Mouse (Mus musculus): ENCODE data around the gene Elane. TPM values are rescaled to one million over a fixed set of nuclear protein-coding genes. Genes with fewer than 3 reads are reported as not detected.

Elane gene
- not detected for total RNA-seq (2021)
- long read RNA-seq, experiment 1 = 0 reads
- long read RNA-seq, experiment 2 = 0 reads

DNA sequence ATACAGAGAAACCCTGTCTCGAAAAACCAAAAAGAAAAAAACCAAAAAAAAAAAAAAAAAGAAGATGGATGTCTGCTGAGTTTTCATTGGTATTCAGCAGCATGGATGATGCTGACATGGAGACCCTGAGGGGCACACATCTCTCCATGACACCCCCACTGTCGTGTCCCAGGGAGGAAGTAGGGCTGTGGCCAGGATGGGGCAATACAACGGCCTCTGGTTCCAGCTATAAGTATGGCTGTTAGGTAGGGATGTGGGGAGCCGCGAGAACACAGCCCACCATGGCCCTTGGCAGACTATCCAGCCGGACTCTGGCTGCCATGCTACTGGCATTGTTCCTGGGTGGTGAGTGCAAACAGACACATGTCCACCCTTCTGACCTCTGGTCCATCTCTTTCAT lies at the start of gene Elane:
Gene Elane (plus strand): TSS at position 194 of the 400 bp plus-strand sequence.
- no peak for DNase-seq (ENCODE audit: extremely low spot score in 1 of 2, low spot score in 2 of 2)
- Histone ChIP-seq H3K27ac (no peak within 1 kb of the TSS), H3K4me3 (no peak within 1 kb of the TSS)
- intact Hi-C loops (cut with DNase I) = no loop called here
- no peak for TF ChIP-seq CTCF (IDR thresholded peaks at IDR 0.05)

DNA sequence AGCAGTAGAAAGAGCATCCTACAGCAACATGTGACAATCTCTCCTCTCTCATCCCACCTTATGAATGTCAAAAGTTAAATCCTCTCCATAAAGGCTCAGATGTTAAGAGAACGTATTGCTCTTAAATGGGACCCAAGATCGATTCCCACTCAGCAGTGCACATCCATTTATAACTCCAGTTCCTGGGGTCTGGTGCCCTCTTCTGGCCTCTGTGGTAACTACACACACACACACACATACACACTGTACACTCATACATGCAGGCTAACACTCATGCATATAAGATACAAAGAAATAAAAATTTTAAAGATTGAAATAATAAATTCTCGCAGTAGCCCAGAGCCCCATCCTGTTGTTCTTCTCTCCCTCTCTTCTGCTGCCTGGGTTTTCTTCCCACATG lies 49.1 kb upstream of the Elane start:
- intact Hi-C loops (cut with DNase I) = no loop called here
- no peak overlapping the region for H3K4me3 ChIP-seq
- peak; percentile 24 for TF ChIP-seq CTCF (IDR thresholded peaks at IDR 0.05)
- DNase-seq (ENCODE audit: extremely low spot score in 1 of 2, low spot score in 2 of 2) = no peak
- no peak overlapping the region for H3K27ac ChIP-seq

DNA sequence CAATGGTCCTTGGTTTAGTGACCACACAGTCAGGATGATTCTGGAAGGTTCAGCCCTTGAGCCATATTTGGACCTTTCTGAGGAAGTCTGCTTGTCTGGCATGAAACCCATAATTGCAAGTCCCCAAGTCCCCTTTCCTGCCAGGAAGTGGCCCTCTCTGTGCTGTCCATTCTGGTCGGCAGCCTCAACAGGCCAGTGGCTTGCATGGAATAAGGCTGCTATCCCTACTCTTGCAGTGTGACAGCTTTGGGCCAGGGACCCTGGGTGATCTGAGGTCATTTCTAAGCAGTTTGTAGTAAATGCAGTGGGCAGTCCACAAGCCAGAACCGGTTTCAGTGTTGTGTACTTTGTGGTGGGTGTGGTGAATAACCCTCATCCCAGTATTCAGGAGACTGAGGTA lies 47.9 kb upstream of the Elane start:
- TF ChIP-seq CTCF (IDR thresholded peaks at IDR 0.05) = no peak
- H3K27ac ChIP-seq = no peak overlapping the region
- intact Hi-C loops (cut with DNase I) = no loop called here
- DNase-seq (ENCODE audit: extremely low spot score in 1 of 2, low spot score in 2 of 2) = no peak
- H3K4me3 ChIP-seq = no peak overlapping the region

DNA sequence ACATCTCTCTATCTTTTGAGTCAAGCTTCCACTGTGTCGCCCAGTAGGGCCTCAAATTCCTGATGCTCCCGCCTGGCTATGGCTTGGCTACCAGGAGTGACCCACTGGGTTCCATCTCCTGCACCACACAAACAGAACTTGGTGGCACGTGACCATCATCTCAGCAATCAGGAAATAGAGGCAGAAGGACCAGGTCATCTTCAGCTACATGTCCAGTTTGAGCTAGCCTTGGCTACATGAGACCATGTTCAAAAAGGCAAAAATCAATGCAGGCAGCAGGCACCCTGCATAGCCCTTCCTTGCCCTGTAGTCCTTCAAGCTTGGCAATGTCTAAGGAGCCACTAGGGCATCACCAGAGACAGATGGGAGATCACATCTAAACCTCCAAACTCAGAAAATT lies 46.0 kb upstream of the Elane start:
- H3K27ac ChIP-seq = peak overlapping the region; percentile 69
- no peak for DNase-seq (ENCODE audit: extremely low spot score in 1 of 2, low spot score in 2 of 2)
- intact Hi-C loops (cut with DNase I) = no loop called here
- no peak overlapping the region for H3K4me3 ChIP-seq
- no peak for TF ChIP-seq CTCF (IDR thresholded peaks at IDR 0.05)

DNA sequence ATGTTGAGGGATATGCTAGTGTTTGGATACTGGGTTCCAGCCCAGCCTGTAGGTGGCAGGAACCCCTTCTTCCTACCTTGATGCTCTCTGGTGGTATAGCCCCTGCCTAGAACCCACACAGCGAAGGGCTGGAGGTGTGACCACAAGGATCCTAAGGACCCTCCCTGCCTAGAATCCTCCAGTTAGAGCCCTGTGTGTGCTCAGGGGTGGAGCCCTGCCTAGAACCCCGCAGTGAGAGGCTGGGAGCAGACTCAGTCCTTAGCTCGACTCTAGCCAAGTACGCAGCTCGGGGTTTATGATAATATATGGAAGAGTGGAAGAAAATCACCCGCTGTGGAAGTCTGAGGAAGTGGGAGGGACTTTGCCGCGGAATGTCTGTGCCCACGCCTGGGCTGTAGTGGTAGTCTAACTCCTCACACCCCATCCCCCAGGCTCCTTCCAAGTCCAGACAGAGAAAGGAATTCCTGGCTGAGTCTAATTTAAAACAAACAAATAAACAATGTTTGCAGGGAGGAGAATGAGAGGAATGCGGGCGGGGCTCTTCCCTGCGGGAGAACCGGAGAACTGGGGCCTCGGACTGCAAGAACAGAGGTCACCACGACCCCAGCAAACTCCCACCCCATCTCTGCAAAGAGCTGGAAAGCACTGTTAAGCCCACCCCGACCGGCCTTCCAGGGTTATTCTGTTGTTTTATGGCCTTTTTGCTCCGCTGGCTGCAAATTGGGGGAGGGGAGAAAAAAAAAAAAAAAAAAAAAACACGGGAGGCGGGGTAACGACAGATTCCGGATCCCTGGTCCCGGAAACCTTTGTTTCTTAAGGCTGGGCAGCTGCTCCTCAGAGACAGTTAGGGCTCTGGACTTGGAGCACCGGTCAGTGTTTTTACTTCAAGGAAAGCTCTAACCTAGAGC lies 45.1 kb upstream of the Elane start:
- peak; percentile 6 for TF ChIP-seq CTCF (IDR thresholded peaks at IDR 0.05)
- H3K27ac ChIP-seq = peak overlapping the region; percentile 69
- intact Hi-C loops (cut with DNase I) = no loop called here
- H3K4me3 ChIP-seq = peak overlapping the region; percentile 53
- DNase-seq (ENCODE audit: extremely low spot score in 1 of 2, low spot score in 2 of 2) = peak; percentile 63 to 66

DNA sequence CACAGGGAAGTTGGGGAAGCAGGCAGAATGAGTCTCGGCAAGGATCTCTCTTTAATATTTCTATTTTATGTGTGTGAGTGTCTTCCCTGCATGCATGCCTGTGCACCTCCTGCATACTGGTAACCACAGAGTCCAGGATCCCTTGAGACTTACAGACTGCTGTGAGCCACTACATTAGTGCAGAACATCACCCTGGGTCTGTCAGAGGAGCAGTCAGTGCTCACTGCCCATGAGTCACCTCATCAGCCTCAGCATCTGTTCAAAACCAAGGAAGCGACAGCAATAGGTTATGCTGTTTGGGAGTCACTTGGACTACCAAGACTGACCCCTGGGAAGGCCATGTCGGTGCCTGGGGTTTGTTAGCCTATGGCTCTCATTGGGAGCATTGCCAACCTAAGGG lies 43.7 kb upstream of the Elane start:
- DNase-seq (ENCODE audit: extremely low spot score in 1 of 2, low spot score in 2 of 2) = no peak
- H3K27ac ChIP-seq = no peak overlapping the region
- H3K4me3 ChIP-seq = no peak overlapping the region
- intact Hi-C loops (cut with DNase I) = no loop called here
- TF ChIP-seq CTCF (IDR thresholded peaks at IDR 0.05) = no peak

DNA sequence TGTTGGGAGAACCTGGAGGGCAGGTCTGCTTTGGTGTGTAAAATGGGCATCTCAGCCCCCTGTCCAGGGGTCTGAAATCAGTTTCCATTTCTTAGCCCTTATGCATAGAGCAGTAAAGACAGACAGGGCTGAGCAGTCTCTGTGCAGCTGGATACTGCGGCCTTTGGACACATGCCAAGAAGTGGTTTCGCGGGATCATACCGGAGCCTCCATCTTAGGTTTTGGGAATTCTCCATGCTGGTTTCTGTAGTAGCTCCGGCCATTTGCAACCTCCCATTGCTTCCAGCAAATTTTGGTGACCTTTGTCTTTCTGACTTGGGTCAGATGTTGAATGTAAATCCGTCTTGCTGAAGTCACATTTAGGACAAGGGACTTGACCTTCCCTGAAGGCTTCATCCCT lies 42.6 kb upstream of the Elane start:
- TF ChIP-seq CTCF (IDR thresholded peaks at IDR 0.05) = no peak
- intact Hi-C loops (cut with DNase I) = no loop called here

DNA sequence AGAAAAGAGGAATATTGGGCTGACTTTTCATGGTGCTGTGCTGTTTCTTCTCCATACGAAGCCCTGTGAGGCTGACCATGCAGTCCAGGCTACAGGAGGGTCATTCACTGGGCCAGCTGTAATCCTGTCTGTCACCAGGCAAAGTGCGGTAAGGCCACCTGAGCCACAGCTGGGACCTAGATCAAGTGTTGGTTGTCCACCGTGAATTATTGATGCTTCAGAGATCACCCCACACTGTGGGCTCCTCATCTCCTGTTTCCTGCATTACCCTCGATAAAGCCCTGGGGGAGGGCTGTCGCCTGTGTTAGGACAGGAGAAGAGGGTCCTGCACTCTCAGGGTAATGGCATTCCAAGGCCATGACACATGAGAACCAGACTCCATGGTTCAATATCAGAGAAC lies 39.5 kb upstream of the Elane start:
- TF ChIP-seq CTCF (IDR thresholded peaks at IDR 0.05) = no peak
- intact Hi-C loops (cut with DNase I) = no loop called here
- Histone ChIP-seq H3K27ac (no peak overlapping the region), H3K4me3 (no peak overlapping the region)
- DNase-seq (ENCODE audit: extremely low spot score in 1 of 2, low spot score in 2 of 2) = no peak

More for the DNA sequence above, 42.6 kb upstream of the Elane start:
- DNase-seq (ENCODE audit: extremely low spot score in 1 of 2, low spot score in 2 of 2) = no peak
- no peak overlapping the region for H3K27ac ChIP-seq
- H3K4me3 ChIP-seq = no peak overlapping the region

DNA sequence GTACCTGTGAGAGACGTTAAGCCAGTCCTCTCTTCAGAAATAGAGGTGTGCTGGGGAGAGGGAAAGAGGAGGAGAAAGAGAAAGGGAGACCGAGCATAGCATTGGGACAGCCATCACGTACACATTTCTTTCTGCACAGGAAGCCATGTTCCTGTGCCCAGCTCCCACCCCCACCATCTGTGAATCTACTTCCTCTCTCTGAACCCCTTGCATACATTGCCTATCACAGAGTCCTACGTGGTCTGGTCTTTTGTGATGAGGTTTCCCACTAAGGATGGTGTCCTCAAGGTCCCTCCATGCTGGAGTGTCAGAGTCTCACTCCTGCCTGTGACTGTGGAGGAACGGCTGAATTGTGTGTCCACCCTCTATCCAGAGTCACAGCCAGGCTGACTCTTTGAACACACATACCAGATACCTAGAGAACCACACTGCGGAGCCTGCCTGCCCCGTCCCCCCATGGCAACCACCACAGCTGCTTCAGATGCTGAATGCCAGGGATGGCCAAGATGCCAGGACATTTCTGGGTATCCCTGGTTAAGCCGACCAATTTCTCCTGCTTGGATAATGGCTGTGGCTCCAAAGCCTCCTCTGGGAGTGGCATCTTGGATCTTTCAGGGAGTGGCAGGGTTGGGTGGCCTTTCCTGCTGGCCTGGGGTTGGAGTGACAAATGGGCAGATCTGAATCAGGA lies 36.0 kb upstream of the Elane start:
- H3K27ac ChIP-seq = no peak overlapping the region
- TF ChIP-seq CTCF (IDR thresholded peaks at IDR 0.05) = no peak

DNA sequence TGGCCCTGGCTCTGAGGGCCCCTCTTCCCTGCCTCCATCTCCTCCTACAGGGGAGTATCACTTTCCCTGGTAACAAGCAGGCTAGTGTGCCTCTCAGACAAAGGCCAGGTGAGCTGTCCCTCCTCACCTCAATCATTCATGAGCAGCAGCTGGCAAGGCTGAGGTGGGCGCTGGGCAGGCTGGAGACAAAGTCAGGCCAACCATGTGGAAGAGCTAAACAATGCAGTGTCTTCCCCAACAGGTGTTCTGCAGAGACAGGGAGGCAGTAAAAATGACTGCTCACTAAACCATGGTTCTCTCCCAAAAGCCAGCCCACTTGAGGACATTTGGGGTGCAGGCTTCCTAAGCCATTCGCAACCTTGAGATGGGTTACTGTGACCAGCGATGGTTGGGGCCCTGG lies 34.4 kb upstream of the Elane start:
- Histone ChIP-seq H3K4me3 (no peak overlapping the region), H3K27ac (peak overlapping the region; percentile 97)
- TF ChIP-seq CTCF (IDR thresholded peaks at IDR 0.05) = no peak
- DNase-seq (ENCODE audit: extremely low spot score in 1 of 2, low spot score in 2 of 2) = no peak
- intact Hi-C loops (cut with DNase I) = no loop called here

More for the DNA sequence above, 36.0 kb upstream of the Elane start:
- intact Hi-C loops (cut with DNase I) = no loop called here
- no peak for DNase-seq (ENCODE audit: extremely low spot score in 1 of 2, low spot score in 2 of 2)
- no peak overlapping the region for H3K4me3 ChIP-seq

DNA sequence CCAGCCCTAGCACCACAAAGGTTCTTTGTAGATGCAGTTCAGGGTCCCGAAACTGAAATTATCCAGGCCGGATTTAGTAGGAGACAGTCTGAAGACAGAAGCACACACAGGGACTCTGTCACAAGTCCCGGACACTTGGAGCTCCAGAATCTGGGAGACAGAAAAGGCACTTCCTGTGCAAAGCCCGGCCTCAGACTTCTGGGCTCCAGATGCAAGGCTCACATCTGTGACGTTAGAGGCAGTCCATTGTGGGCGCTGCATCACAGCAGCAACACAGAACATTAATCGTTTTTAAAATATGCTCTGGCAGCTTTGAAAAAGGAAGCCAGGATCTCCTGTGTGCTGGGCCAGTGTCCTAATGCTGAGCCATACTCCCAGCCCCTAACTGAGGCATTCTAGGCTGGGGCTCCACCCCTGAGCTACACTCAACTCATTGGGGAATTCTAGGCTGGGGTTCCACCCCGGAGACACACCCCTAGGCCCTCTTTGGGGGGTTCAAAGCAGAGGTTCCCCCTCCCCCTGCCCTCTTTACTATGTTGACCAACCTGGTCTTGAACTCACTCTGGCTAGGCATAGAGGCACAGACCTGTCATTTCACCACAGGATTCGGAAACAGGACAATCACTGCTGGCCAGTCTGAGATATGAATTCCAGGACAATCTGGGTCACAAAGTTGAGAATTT lies 33.8 kb upstream of the Elane start:
- no peak for DNase-seq (ENCODE audit: extremely low spot score in 1 of 2, low spot score in 2 of 2)
- H3K27ac ChIP-seq = peak overlapping the region; percentile 97
- no peak for TF ChIP-seq CTCF (IDR thresholded peaks at IDR 0.05)
- H3K4me3 ChIP-seq = no peak overlapping the region
- intact Hi-C loops (cut with DNase I) = no loop called here

DNA sequence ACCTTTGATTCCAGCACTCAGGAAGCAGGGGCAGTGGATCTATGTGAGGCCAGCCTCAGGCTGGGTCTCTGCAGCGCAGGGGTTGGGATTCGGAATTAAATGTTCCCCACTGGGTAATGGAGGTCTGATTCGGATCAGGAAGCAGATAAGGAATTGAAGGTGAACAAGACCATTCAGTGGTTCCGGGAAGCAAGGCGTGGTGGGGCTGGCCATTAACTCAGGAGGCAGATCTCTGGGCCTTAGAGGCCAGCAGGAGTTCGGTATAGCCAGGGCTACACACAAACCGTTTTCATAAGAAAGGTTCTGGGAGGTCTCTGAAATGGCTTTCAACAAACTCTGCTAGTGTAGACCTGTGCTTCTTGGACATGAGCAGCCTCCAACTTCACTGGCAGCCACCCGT lies 33.2 kb upstream of the Elane start:
- intact Hi-C loops (cut with DNase I) = no loop called here
- no peak for DNase-seq (ENCODE audit: extremely low spot score in 1 of 2, low spot score in 2 of 2)
- H3K27ac ChIP-seq = peak overlapping the region; percentile 97
- TF ChIP-seq CTCF (IDR thresholded peaks at IDR 0.05) = no peak
- H3K4me3 ChIP-seq = peak overlapping the region; percentile 62
